Mouse (Mus musculus) CH12.LX (cell line): ENCODE results near the gene Galm. TPM values are rescaled to one million over a fixed set of nuclear protein-coding genes. Genes with fewer than 3 reads are reported as not detected.

Experiments used
- DNase-seq: peaks from one replicate; pipeline ENCODE4 v3.0.0-alpha.2; 2013; ENCODE audit errors: extremely low read depth
- H3K27ac ChIP-seq: 2 replicates; pipeline ENCODE4 v1.5.1; 2012; ENCODE audit warnings: low read depth, mild to moderate bottlenecking, control low read depth, moderate library complexity; ENCODE audit not compliant: insufficient read depth
- H3K27me3 ChIP-seq: replicated peaks from 2 replicates; pipeline ENCODE3; 2012; ENCODE audit warnings: inconsistent platforms
- H3K36me3 ChIP-seq, 2 experiments: replicated peaks in 1 of 2; 2 replicates each; pipeline versions ENCODE3 to v1.6.1; 2012; ENCODE audit warnings: inconsistent platforms in 1 of 2, low read length in 1 of 2, mild to moderate bottlenecking in 1 of 2, mixed read lengths in 1 of 2, moderate library complexity in 1 of 2; ENCODE audit not compliant: control insufficient read depth in 1 of 2, insufficient read depth in 1 of 2
- H3K4me1 ChIP-seq, 2 experiments: 2 replicates each; pipeline ENCODE4 v1.6.1; 2012; ENCODE audit warnings: inconsistent platforms in 1 of 2, moderate library complexity in 1 of 2; ENCODE audit not compliant: insufficient read depth in 2 of 2, control insufficient read depth in 1 of 2
- H3K4me2 ChIP-seq: 2 replicates; pipeline ENCODE4 v1.6.1; 2012; ENCODE audit warnings: low read depth, mild to moderate bottlenecking, control low read depth; ENCODE audit not compliant: poor library complexity, insufficient read depth, severe bottlenecking
- H3K4me3 ChIP-seq, 3 experiments: fragments of 150-350 bp in 1 of 3; sonication (generic) in 1 of 3; replicated peaks in 1 of 3; 2 replicates each; pipeline versions ENCODE3 to v1.5.1; 2011 to 2012; ENCODE audit warnings: low read depth in 2 of 3, low read length in 2 of 3, mild to moderate bottlenecking in 2 of 3, moderate library complexity in 2 of 3, control low read depth in 1 of 3, improper control_type of control experiment in 1 of 3, inconsistent platforms in 1 of 3, mixed read lengths in 1 of 3; ENCODE audit not compliant: poor library complexity in 1 of 3
- H3K79me2 ChIP-seq: replicated peaks from 2 replicates; pipeline ENCODE4 v1.6.1; 2012; ENCODE audit warnings: mild to moderate bottlenecking, moderate library complexity; ENCODE audit not compliant: control insufficient read depth, poor library complexity, insufficient read depth, severe bottlenecking; ENCODE audit errors: extremely low read depth
- H3K9ac ChIP-seq: 2 replicates; pipeline ENCODE4 v1.6.1; 2012; ENCODE audit warnings: low read depth, mild to moderate bottlenecking, control low read depth, moderate library complexity; ENCODE audit not compliant: insufficient read depth
- H3K9me3 ChIP-seq: replicated peaks from 2 replicates; pipeline ENCODE3; 2012; ENCODE audit warnings: low read length, inconsistent platforms, mixed read lengths
- CHD2 ChIP-seq: IDR thresholded peaks from 2 replicates; pipeline ENCODE4 v1.6.1; 2011; ENCODE audit warnings: low read length, improper control_type of control experiment
- ELF1 ChIP-seq: IDR thresholded peaks from 2 replicates; pipeline ENCODE4 v1.6.1; 2014; ENCODE audit warnings: low read depth, mild to moderate bottlenecking, inconsistent platforms, low read length, improper control_type of control experiment
- ETS1 ChIP-seq: conservative IDR thresholded peaks from 2 replicates; pipeline ENCODE4 v1.6.1; 2012; ENCODE audit warnings: low read depth, mild to moderate bottlenecking, inconsistent platforms, low read length, improper control_type of control experiment, moderate library complexity
- GABPA ChIP-seq: IDR thresholded peaks from 2 replicates; pipeline ENCODE4 v1.6.1; 2012; ENCODE audit warnings: low read depth, low read length, improper control_type of control experiment, inconsistent platforms; ENCODE audit not compliant: insufficient replicate concordance
- HCFC1 ChIP-seq: IDR thresholded peaks from 2 replicates; pipeline ENCODE4 v1.6.1; 2012; ENCODE audit warnings: low read depth, mild to moderate bottlenecking, inconsistent platforms, low read length, improper control_type of control experiment
- IRF4 ChIP-seq: IDR thresholded peaks from 2 replicates; pipeline ENCODE4 v1.6.1; 2014; ENCODE audit warnings: low read depth, mild to moderate bottlenecking, inconsistent platforms, low read length, improper control_type of control experiment
- KAT2A ChIP-seq: IDR thresholded peaks from 2 replicates; pipeline ENCODE4 v1.6.1; 2012; ENCODE audit warnings: low read length, improper control_type of control experiment, inconsistent platforms; ENCODE audit not compliant: insufficient replicate concordance
- MAX ChIP-seq: IDR thresholded peaks from 2 replicates; pipeline ENCODE4 v1.6.1; 2011; ENCODE audit warnings: low read length, improper control_type of control experiment
- POLR2A ChIP-seq: IDR thresholded peaks from 2 replicates; pipeline ENCODE4 v1.6.1; 2011; ENCODE audit warnings: low read depth, mild to moderate bottlenecking, improper control_type of control experiment, low read length
- POLR2AphosphoS2 ChIP-seq: IDR thresholded peaks from 2 replicates; pipeline ENCODE4 v1.6.1; 2011; ENCODE audit warnings: low read depth, low read length, improper control_type of control experiment
- RAD21 ChIP-seq: IDR thresholded peaks from 2 replicates; pipeline ENCODE4 v1.6.1; 2011; ENCODE audit warnings: low read depth, mild to moderate bottlenecking, low read length, improper control_type of control experiment, moderate library complexity
- RCOR1 ChIP-seq: conservative IDR thresholded peaks from 2 replicates; pipeline ENCODE4 v1.6.1; 2012; ENCODE audit warnings: low read depth, mild to moderate bottlenecking, inconsistent platforms, low read length, improper control_type of control experiment
- SIN3A ChIP-seq: IDR thresholded peaks from 2 replicates; pipeline ENCODE4 v1.6.1; 2012; ENCODE audit warnings: low read length, improper control_type of control experiment, inconsistent platforms
- TBP ChIP-seq: conservative IDR thresholded peaks from 2 replicates; pipeline ENCODE4 v1.6.1; 2011; ENCODE audit warnings: low read depth, low read length, improper control_type of control experiment
- ZKSCAN1 ChIP-seq: IDR thresholded peaks from 2 replicates; pipeline ENCODE4 v1.6.1; 2012; ENCODE audit warnings: low read depth, inconsistent platforms, low read length, improper control_type of control experiment, borderline replicate concordance
- ZMIZ1 ChIP-seq: IDR thresholded peaks from 2 replicates; pipeline ENCODE4 v1.6.1; 2012; ENCODE audit warnings: low read depth, mild to moderate bottlenecking, inconsistent platforms, low read length, improper control_type of control experiment
- ZNF384 ChIP-seq: IDR thresholded peaks from 2 replicates; pipeline ENCODE4 v1.6.1; 2012; ENCODE audit warnings: low read depth, low read length, improper control_type of control experiment, inconsistent platforms
- dilution Hi-C: fragments of 300-500 bp; cut with MboI; formaldehyde crosslinking; loops from 2 replicates; pipeline ENCODE4 v1.14.3; 2020; ENCODE audit warnings: low sequenced_read_pairs; ENCODE audit not compliant: extremely low pct_unique_long_range_greater_than_20kb, extremely low pct_ligation_motif_present
- in situ Hi-C: fragments of 300-500 bp; cut with MboI; formaldehyde crosslinking; loops from 3 replicates; pipeline ENCODE4 v1.14.3; 2019; ENCODE audit warnings: low sequenced_read_pairs, low pct_ligation_motif_present, low pct_unique_long_range_greater_than_20kb, mixed read lengths
- polyA plus RNA-seq: library from polyadenylated mRNA; unstranded; fragments of >175 nt; gene quantifications from 2 replicates; pipeline ENCODE4 v1.2.1, GENCODE M21; 2012; ENCODE audit warnings: low read depth; ENCODE audit not compliant: insufficient read length
- total RNA-seq, 2 experiments: library from RNA; depleted of rRNA; stranded (reverse); fragments of 300-350 nt in 1 of 2; fragments of >200 nt in 1 of 2; gene quantifications; 2 replicates each; pipeline ENCODE4 v1.2.3; 2012 to 2014

Galm gene
- total and polyA plus RNA-seq, 3 experiments, result 0.09 TPM; not detected in 2

DNA sequence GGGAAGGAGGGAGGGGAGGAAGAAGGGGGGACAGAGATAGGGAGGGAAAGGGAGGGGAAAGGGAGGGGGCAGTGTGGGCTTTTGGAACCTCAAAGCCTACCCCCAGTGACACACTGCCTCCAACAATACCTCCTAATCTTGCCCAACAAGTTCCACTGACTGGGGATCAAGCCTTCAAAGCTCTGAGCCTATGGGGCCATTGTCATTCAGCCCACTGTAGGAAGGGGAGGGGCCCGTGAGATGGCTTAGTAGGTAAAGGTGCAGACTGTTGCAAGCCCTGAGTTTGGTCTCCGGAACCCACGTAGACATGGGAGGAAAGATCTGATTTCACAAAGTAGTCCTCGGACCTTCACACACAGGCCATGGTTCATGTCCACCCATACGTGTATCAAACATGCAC lies 24.1 kb downstream of the Galm start:
- Histone ChIP-seq H3K9ac (no peak overlapping the region), H3K27ac (no peak overlapping the region), H3K9me3 (no peaks in the 10 kb centered on the region), H3K36me3 (no peaks in the 10 kb centered on the region), H3K4me3 (no peak overlapping the region), H3K27me3 (peaks cover 7% of the 10 kb centered on the region), H3K4me1 (peaks cover 0 to 6% of the 10 kb centered on the region in 2 experiments; a peak in 1 of 4 replicates), H3K4me2 (no peak overlapping the region), H3K79me2 (no peaks in the 10 kb centered on the region)
- no peak for DNase-seq
- TF ChIP-seq RAD21 (no peak), POLR2A (no peak), CHD2 (no peak), MAX (no peak), ZKSCAN1 (no peak), ZNF384 (no peak)
- dilution Hi-C loops, result no loop called here
- in situ Hi-C loops, result no loop called here

DNA sequence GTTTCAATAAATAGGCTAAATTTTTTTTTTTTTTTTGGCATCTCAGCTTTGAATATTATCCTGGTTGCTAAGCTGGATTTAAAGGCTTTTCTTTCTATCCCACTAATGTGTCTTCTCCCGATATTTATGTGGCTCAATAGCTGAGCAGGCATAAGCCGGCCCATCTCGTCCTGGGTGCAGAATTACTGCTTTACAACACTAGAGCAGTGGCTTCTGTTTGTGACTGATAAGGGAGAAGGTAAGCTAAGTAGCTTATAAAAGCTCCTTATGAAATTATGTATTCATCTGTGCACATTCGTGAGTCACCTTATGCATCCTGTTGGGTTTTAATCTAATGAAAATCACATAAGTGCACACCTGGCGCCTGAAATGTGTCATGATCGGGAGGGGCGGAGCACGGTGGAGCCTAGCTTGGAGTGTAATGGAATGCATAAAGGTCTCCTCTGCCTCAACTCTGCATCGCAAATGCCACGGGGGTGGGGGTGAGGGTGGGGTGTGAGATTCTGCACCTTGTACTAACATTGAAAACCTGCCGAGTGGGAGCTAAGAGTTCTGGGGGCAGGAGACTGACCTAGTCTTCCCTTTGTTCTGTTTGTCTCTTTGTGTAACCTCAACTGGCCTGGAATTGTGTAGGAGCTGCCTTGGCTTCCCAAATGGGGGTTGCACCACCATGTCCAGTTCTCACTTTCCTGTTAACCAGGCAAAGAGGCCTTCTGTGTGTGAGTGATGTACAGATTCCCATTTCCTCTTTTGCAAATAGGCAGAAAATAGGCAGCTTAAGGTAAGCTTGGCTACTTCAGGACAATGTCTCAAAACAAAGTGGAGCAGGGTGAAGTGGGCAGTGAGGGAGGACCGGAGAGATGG lies 25.7 kb downstream of the Galm start:
- no peak overlapping the region for H3K9ac ChIP-seq
- H3K79me2 ChIP-seq, result no peaks in the 10 kb centered on the region
- no peaks in the 10 kb centered on the region for H3K36me3 ChIP-seq
- no peak overlapping the region for H3K4me3 ChIP-seq
- H3K27ac ChIP-seq, result no peak overlapping the region
- in situ Hi-C loops, result no loop called here
- dilution Hi-C loops, result no loop called here
- no peak for DNase-seq
- no peak overlapping the region for H3K4me2 ChIP-seq
- TF ChIP-seq IRF4, result peak; percentile 22; the same call in 1 of the 2 replicates
- TF ChIP-seq MAX, result no peak
- TF ChIP-seq, all 38 proteins: peak for 1
- peaks cover 0 to 6% of the 10 kb centered on the region in 2 experiments; a peak in 1 of 4 replicates for H3K4me1 ChIP-seq
- H3K27me3 ChIP-seq, result peaks cover 5% of the 10 kb centered on the region
- no peaks in the 10 kb centered on the region for H3K9me3 ChIP-seq

DNA sequence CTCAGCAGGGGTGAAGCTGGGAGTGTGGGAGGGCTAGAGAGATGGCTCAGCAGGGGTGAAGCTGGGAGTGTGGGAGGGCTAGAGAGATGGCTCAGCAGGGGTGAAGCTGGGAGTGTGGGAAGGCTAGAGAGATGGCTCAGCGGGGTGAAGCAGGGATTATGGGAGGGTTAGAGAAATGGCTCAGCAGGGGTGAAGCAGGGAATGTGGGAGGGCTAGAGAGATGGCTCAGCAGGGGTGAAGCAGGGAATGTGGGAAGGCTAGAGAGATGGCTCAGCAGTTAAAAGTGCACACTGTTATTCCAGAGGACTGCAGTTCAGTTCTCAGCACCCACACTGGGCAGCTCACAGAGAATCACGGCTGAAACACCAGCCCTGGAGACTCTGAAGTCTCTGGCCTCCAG lies 26.4 kb downstream of the Galm start:
- no peaks in the 10 kb centered on the region for H3K79me2 ChIP-seq
- no peak for DNase-seq
- dilution Hi-C loops, result no loop called here
- H3K9me3 ChIP-seq, result no peaks in the 10 kb centered on the region
- in situ Hi-C loops, result no loop called here
- no peak overlapping the region for H3K4me2 ChIP-seq
- H3K4me1 ChIP-seq, result peaks cover 0 to 6% of the 10 kb centered on the region in 2 experiments; a peak in 1 of 4 replicates
- no peak overlapping the region for H3K9ac ChIP-seq
- TF ChIP-seq SIN3A, result no peak
- TF ChIP-seq ZKSCAN1, result no peak
- no peak for TF ChIP-seq ELF1
- TF ChIP-seq TBP, result no peak
- TF ChIP-seq POLR2AphosphoS2, result no peak
- TF ChIP-seq IRF4, result no peak; the same call in 1 of the 2 replicates
- no peak for TF ChIP-seq HCFC1
- TF ChIP-seq GABPA, result no peak
- TF ChIP-seq ZMIZ1, result no peak
- TF ChIP-seq RCOR1, result no peak
- no peak for TF ChIP-seq ZNF384
- TF ChIP-seq ETS1, result no peak
- no peak for TF ChIP-seq KAT2A
- TF ChIP-seq, all 38 proteins: peak for 0
- Histone ChIP-seq H3K36me3 (no peaks in the 10 kb centered on the region), H3K27me3 (no peaks in the 10 kb centered on the region), H3K4me3 (no peak overlapping the region), H3K27ac (no peak overlapping the region)
